In the genomic region with DNA sequence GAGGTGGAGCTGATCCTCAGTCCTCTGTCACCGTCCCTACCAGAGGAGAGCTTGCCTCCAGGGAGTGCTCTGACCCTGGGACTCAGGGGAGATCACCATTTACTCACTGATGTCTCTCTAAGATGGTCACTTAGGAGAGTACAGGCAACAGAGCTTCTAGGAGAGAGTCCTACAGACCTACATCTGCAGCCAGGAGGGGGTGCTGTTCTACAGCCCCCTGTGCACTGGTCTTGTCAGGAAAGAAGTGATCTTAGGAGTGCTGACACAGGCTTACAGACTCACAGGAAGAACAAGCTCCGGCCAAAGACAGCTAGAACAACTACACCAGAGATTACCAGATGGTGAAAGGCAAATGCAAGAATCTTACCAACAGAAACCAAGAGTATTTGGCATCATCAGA, we compare ENCODE assay signal across 1 mouse cellular context.
A peak's percentile ranks its signal among the peaks of the same experiment; 100 is the strongest.
TF ChIP-seq lines count a peak whose summit lies in the region.

No protein-coding gene starts in this region.

TF ChIP-seq in CH12.LX, 34 proteins besides CTCF, POLR2A, EP300 and RAD21:
- TF ChIP-seq JUN (IDR thresholded peaks at IDR 0.05; ENCODE audit: insufficient read depth, low read depth, low read length) (no peak), SMC3 (IDR thresholded peaks at IDR 0.05; ENCODE audit: low read depth, low read length) (peak; percentile 80)
TF ChIP-seq in CH12.LX: peak in this region for 1.
